Mouse (Mus musculus) gastrocnemius, postnatal 25 days (tissue): ENCODE data around the gene Olfr450. TPM values are rescaled to one million over a fixed set of nuclear protein-coding genes. Genes with fewer than 3 reads are reported as not detected.

ENCODE experiments used
- DNase-seq: peaks from one replicate; pipeline ENCODE4 v3.0.0; 2022
- long read RNA-seq, 2 experiments: library from polyadenylated mRNA; stranded (forward); transcript quantifications; one replicate each; pipeline ENCODE4 v2.0.0; 2021
- total RNA-seq, 2 experiments: library from RNA; stranded (reverse); gene quantifications; 1 replicate in 1 of 2; 2 replicates in 1 of 2; pipeline ENCODE4 v1.2.3; 2021

Gene Olfr450
- not detected for total RNA-seq
- long read RNA-seq, experiment 1 = 0 reads
- long read RNA-seq, experiment 2 = 0 reads

DNA sequence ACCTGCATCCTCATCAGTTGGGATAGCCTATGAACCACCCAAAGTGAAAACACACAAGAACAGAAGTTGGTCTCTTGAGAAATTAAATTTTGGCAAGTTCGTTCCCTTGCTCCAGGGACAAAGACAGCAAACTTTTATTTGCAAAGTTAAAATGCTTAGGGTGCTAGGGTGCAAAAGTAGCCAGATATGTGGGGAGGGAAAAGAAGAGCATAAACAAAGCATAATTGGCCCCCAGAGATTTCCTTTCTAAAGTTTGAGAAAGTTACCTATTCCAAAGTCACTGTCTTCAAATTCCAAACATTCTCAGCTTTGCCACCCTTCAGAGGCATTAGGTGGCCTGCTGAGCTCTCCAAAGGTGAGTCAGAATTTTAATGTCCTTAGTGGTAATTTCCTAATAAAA is at the start of gene Olfr450:
Gene Olfr450 (plus strand): TSS at position 301 of the 400 bp plus-strand sequence.
- DNase-seq = no peak

- no peak for DNase-seq
Observed at GRCm38 (mm10) chr6:42777066-42777465, 34.7 kb upstream of the Olfr450 start.

GRCm38 (mm10) chr6:42784793-42785192 is 26.9 kb upstream of the Olfr450 start, which contains the start of gene Olfr452:
Gene Olfr452 (plus strand): TSS chr6:42785093.
- no peak for DNase-seq

- no peak for DNase-seq
Observed at GRCm38 (mm10) chr6:42790247-42790948, 21.3 kb upstream of the Olfr450 start.

- no peak for DNase-seq
Observed at GRCm38 (mm10) chr6:42790949-42791556, 20.7 kb upstream of the Olfr450 start.

DNA sequence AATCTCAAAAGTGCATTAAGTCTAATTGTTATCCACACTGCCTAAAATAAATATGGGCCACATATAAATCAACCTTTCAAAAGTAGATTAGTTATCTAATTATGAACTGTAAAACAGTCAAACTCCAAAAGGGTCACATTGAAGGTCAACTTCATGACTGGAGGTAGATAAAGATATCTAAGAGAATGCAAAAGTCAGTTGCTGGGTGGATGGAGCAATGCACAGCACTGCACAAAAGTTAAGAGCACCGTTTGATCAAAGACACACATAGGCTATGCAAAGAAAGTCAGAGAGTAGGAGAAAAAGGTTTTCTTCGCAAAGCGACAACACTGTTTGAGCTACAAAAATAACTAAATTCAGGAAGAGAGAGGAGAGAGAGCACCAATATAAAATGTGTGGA is 16.8 kb upstream of the Olfr450 start:
- DNase-seq = no peak

- DNase-seq = no peak
Observed at GRCm38 (mm10) chr6:42834084-42834483, 22.3 kb downstream of the Olfr450 start, which contains the start of gene Olfr449. Gene Olfr449 (plus strand): TSS chr6:42834384.

- DNase-seq = no peak
Observed at GRCm38 (mm10) chr6:42860222-42860819, 48.6 kb downstream of the Olfr450 start.

Other genes starting within 250 kb of the Olfr450 start
- gene Tcaf3, start 214.2 kb upstream of the Olfr450 start, total RNA-seq = not detected
- 1 to 10 TPM; 2.4 to 4.3 TPM for gene Tcaf2, start 166.7 kb upstream of the Olfr450 start, total RNA-seq
- 10 to 100 TPM in 1 of 2 experiments, 1 to 10 TPM in 1; 9.0 to 12.9 TPM for gene Tcaf1, start 101.9 kb upstream of the Olfr450 start, total RNA-seq
- not detected for gene Olfr453, start 72.6 kb upstream of the Olfr450 start, total RNA-seq
- not detected for gene Olfr38, start 55.5 kb upstream of the Olfr450 start, total RNA-seq
- not detected for gene Olfr452, start 26.8 kb upstream of the Olfr450 start, total RNA-seq
- gene Olfr449, start 22.4 kb downstream of the Olfr450 start, total RNA-seq = not detected
- gene Olfr448, start 78.5 kb downstream of the Olfr450 start, total RNA-seq = not detected
- gene Olfr447, start 96.9 kb downstream of the Olfr450 start, total RNA-seq = not detected
- not detected for gene Olfr446, start 109.4 kb downstream of the Olfr450 start, total RNA-seq
- not detected for gene Olfr444, start 137.1 kb downstream of the Olfr450 start, total RNA-seq